Mouse (Mus musculus) limb, embryonic 11.5 days (tissue): Measurements from ENCODE around the gene Etl4. TPM values are rescaled to one million over a fixed set of nuclear protein-coding genes. Genes with fewer than 3 reads are reported as not detected.
"Not testable (repeated sequence)": the region's sequence is repeated elsewhere in the genome, so short reads cannot be mapped to it uniquely, and the experiment has no call there.

ENCODE experiments used
- ATAC-seq: fragments of 200-750 bp; cut with Nextera tagmentation; 2 replicates; pipeline ENCODE4 v1.8.0; 2017; ENCODE audit warnings: low read depth; ENCODE audit not compliant: insufficient number of reproducible peaks, low FRiP score, low TSS enrichment
- DNase-seq: peaks from one replicate; pipeline ENCODE4 v3.0.0-alpha.2; 2015; ENCODE audit warnings: low spot score
- H3K27ac ChIP-seq: fragments of 300-500 bp; sonication (generic); replicated peaks from 2 replicates; pipeline ENCODE4 v1.5.1; 2014; ENCODE audit warnings: low read depth, mild to moderate bottlenecking, low read length
- H3K27me3 ChIP-seq: fragments of 300-500 bp; sonication (generic); 2 replicates; pipeline ENCODE4 v1.6.1; 2014; ENCODE audit warnings: mild to moderate bottlenecking, low read length, mixed read lengths; ENCODE audit not compliant: control insufficient read depth, insufficient read depth
- H3K36me3 ChIP-seq: fragments of 300-500 bp; sonication (generic); 2 replicates; pipeline ENCODE4 v1.6.1; 2014; ENCODE audit warnings: mild to moderate bottlenecking, low read length, moderate library complexity, mixed read lengths; ENCODE audit not compliant: control insufficient read depth, insufficient read depth
- H3K4me1 ChIP-seq: fragments of 300-500 bp; sonication (generic); 2 replicates; pipeline ENCODE4 v1.6.1; 2014; ENCODE audit warnings: low read length, mixed read lengths; ENCODE audit not compliant: control insufficient read depth, insufficient read depth
- H3K4me2 ChIP-seq: fragments of 300-500 bp; sonication (generic); 2 replicates; pipeline ENCODE4 v1.6.1; 2014; ENCODE audit warnings: low read depth, mild to moderate bottlenecking, moderate library complexity; ENCODE audit not compliant: severe bottlenecking
- H3K4me3 ChIP-seq: fragments of 300-500 bp; sonication (generic); 2 replicates; pipeline ENCODE4 v1.5.1; 2014; ENCODE audit warnings: low read depth, low read length
- H3K9ac ChIP-seq: fragments of 300-500 bp; sonication (generic); 2 replicates; pipeline ENCODE4 v1.6.1; 2014; ENCODE audit warnings: mild to moderate bottlenecking, low read length
- H3K9me3 ChIP-seq: fragments of 300-500 bp; sonication (generic); 2 replicates; pipeline ENCODE4 v1.6.1; 2016; ENCODE audit warnings: low read length; ENCODE audit not compliant: control insufficient read depth
- WGBS: fragments of 180-500 bp; shearing (Covaris S2); extraction: QIAGEN DNeasy Blood & Tissue Kit; methylation state at CpG from one replicate; pipeline ENCODE4 v1.1.7; 2014; 5-methylcytosine and 5-hydroxymethylcytosine counted together
- polyA plus RNA-seq: library from polyadenylated mRNA; unstranded; fragments of >200 nt; fragmentation: Nextera tagmentation; extraction: Ambion mirVana; gene quantifications from 2 replicates; pipeline ENCODE4 v1.2.1, GENCODE M21; 2014

Gene Etl4
- polyA plus RNA-seq, 1 experiment from 2014 or later = 13.5 TPM

- Histone ChIP-seq H3K4me3 (no peak overlapping the region), H3K27me3 (no peaks in the 10 kb centered on the region), H3K36me3 (no peaks in the 10 kb centered on the region), H3K9me3 (no peaks in the 10 kb centered on the region), H3K4me2 (no peak overlapping the region), H3K27ac (no peak overlapping the region), H3K9ac (no peak overlapping the region), H3K4me1 (no peaks in the 10 kb centered on the region)
- no peak for ATAC-seq
- DNase-seq = no peak
Measured at GRCm38 (mm10) chr2:20111703-20112102, 202.1 kb downstream of the Etl4 start.

- no peak overlapping the region for H3K4me2 ChIP-seq
- no peaks in the 10 kb centered on the region for H3K4me1 ChIP-seq
- ATAC-seq = no peak
- H3K27me3 ChIP-seq = no peaks in the 10 kb centered on the region
- H3K9ac ChIP-seq = no peak overlapping the region
- H3K9me3 ChIP-seq = no peaks in the 10 kb centered on the region
- DNase-seq = no peak
- H3K27ac ChIP-seq = no peak overlapping the region
- H3K4me3 ChIP-seq = no peak overlapping the region
- H3K36me3 ChIP-seq = no peaks in the 10 kb centered on the region
Measured at GRCm38 (mm10) chr2:20125914-20126313, 216.3 kb downstream of the Etl4 start.

- H3K4me1 ChIP-seq = no peaks in the 10 kb centered on the region
- ATAC-seq = no peak
- no peaks in the 10 kb centered on the region for H3K36me3 ChIP-seq
- no peaks in the 10 kb centered on the region for H3K27me3 ChIP-seq
- H3K9ac ChIP-seq = no peak overlapping the region
- H3K27ac ChIP-seq = no peak overlapping the region
- no peak overlapping the region for H3K4me2 ChIP-seq
- no peak for DNase-seq
- H3K4me3 ChIP-seq = no peak overlapping the region
- 23% methylated on average over 2 of the region's 2 CpGs for WGBS
- H3K9me3 ChIP-seq = no peaks in the 10 kb centered on the region
Measured at GRCm38 (mm10) chr2:20131792-20132191, 222.2 kb downstream of the Etl4 start.

- H3K36me3 ChIP-seq = no peaks in the 10 kb centered on the region
- DNase-seq (no peak), ATAC-seq (no peak)
- H3K9me3 ChIP-seq = no peaks in the 10 kb centered on the region
- H3K4me2 ChIP-seq = no peak overlapping the region
- 53% methylated on average over 1 of the region's 1 CpGs for WGBS
- H3K27ac ChIP-seq = no peak overlapping the region
- no peak overlapping the region for H3K9ac ChIP-seq
- H3K4me1 ChIP-seq = no peaks in the 10 kb centered on the region
- no peak overlapping the region for H3K4me3 ChIP-seq
- no peaks in the 10 kb centered on the region for H3K27me3 ChIP-seq
Measured at GRCm38 (mm10) chr2:20138426-20138825, 228.8 kb downstream of the Etl4 start.

- no peaks in the 10 kb centered on the region for H3K36me3 ChIP-seq
- no peaks in the 10 kb centered on the region for H3K27me3 ChIP-seq
- 74% methylated on average over 4 of the region's 4 CpGs for WGBS
- no peak overlapping the region for H3K4me3 ChIP-seq
- no peaks in the 10 kb centered on the region for H3K9me3 ChIP-seq
- ATAC-seq (no peak), DNase-seq (no peak)
- H3K27ac ChIP-seq = no peak overlapping the region
- H3K4me2 ChIP-seq = no peak overlapping the region
- H3K9ac ChIP-seq = no peak overlapping the region
- H3K4me1 ChIP-seq = no peaks in the 10 kb centered on the region
Measured at GRCm38 (mm10) chr2:20145368-20145767, 235.8 kb downstream of the Etl4 start.

- DNase-seq (no peak), ATAC-seq (no peak)
- no peak overlapping the region for H3K9ac ChIP-seq
- H3K4me2 ChIP-seq = no peak overlapping the region
- H3K27me3 ChIP-seq = no peaks in the 10 kb centered on the region
- no peaks in the 10 kb centered on the region for H3K4me1 ChIP-seq
- 74% methylated on average over 1 of the region's 1 CpGs for WGBS
- no peak overlapping the region for H3K27ac ChIP-seq
- no peaks in the 10 kb centered on the region for H3K9me3 ChIP-seq
- H3K36me3 ChIP-seq = no peaks in the 10 kb centered on the region
- H3K4me3 ChIP-seq = no peak overlapping the region
Measured at GRCm38 (mm10) chr2:20167073-20167472, 257.5 kb downstream of the Etl4 start.

- Histone ChIP-seq H3K9ac (no peak overlapping the region), H3K27me3 (no peaks in the 10 kb centered on the region), H3K27ac (no peak overlapping the region), H3K9me3 (no peaks in the 10 kb centered on the region), H3K4me2 (no peak overlapping the region), H3K4me3 (no peak overlapping the region), H3K36me3 (no peaks in the 10 kb centered on the region), H3K4me1 (no peaks in the 10 kb centered on the region)
- DNase-seq (no peak), ATAC-seq (no peak)
- WGBS = 88% methylated on average over 5 of the region's 5 CpGs
Measured at GRCm38 (mm10) chr2:20167566-20167965, 258.0 kb downstream of the Etl4 start.

- WGBS = 88% methylated on average over 4 of the region's 4 CpGs
- Histone ChIP-seq H3K36me3 (no peaks in the 10 kb centered on the region), H3K4me1 (no peaks in the 10 kb centered on the region), H3K27ac (no peak overlapping the region), H3K4me3 (no peak overlapping the region), H3K9me3 (no peaks in the 10 kb centered on the region), H3K4me2 (no peak overlapping the region), H3K27me3 (no peaks in the 10 kb centered on the region), H3K9ac (no peak overlapping the region)
- no peak for DNase-seq
- ATAC-seq = no peak
Measured at GRCm38 (mm10) chr2:20168156-20168555, 258.6 kb downstream of the Etl4 start.

- WGBS = 84% methylated on average over 6 of the region's 6 CpGs
- H3K4me2 ChIP-seq, H3K27ac ChIP-seq, H3K4me3 ChIP-seq, H3K9me3 ChIP-seq, H3K36me3 ChIP-seq, ATAC-seq, H3K9ac ChIP-seq, H3K27me3 ChIP-seq, H3K4me1 ChIP-seq, DNase-seq: not testable (repeated sequence)
Measured at GRCm38 (mm10) chr2:20176456-20177184, 267.0 kb downstream of the Etl4 start.
